Mouse (Mus musculus) gastrocnemius, postnatal 14 days (tissue): ENCODE data around the gene Gja4. TPM values are rescaled to one million over a fixed set of nuclear protein-coding genes. Genes with fewer than 3 reads are reported as not detected.

Source experiments
- DNase-seq: peaks from one replicate; pipeline ENCODE4 v3.0.0; 2021; ENCODE audit warnings: mixed read lengths
- intact Hi-C: fragments of 180-260 bp; cut with DNase I; formaldehyde crosslinking; loops from one replicate; pipeline ENCODE4 v1.15.1; 2025; ENCODE audit warnings: low total_unique reads
- long read RNA-seq, 2 experiments: library from polyadenylated mRNA; stranded (forward); transcript quantifications; one replicate each; pipeline ENCODE4 v2.0.0; 2021
- total RNA-seq, 2 experiments: library from RNA; stranded (reverse); gene quantifications; 2 replicates each; pipeline ENCODE4 v1.2.3; 2021

Gja4 gene
- 10 to 100 TPM; 13.2 to 14.8 TPM for total RNA-seq
- long read RNA-seq, experiment 1, transcript Gja4-201 (2 exons, 1,685 nt), result major isoform, 12 of 15 reads
- long read RNA-seq, experiment 1, partial matches to known transcripts, result 0 of 15 reads
- long read RNA-seq, experiment 1, other reads (novel, unspliced or antisense), result 3 of 15 reads
- long read RNA-seq, experiment 2, transcript Gja4-201 (2 exons, 1,685 nt), result major isoform, 20 of 21 reads
- long read RNA-seq, experiment 2, partial matches to known transcripts, result 1 of 21 reads
- long read RNA-seq, experiment 2, other reads (novel, unspliced or antisense), result 0 of 21 reads

- DNase-seq, result peak; percentile 86
- intact Hi-C loops, result no loop called here
Observed at GRCm38 (mm10) chr4:127313861-127314260, at the start of gene Gja4. Gja4 (minus strand) TSS chr4:127314039.

GRCm38 (mm10) chr4:127363331-127363730 is 49.5 kb upstream of the Gja4 start:
- intact Hi-C loops, result loop anchor here (10.0 kb wide), 1 partner anchor 251 kb away; no protein-coding TSS in a partner anchor
- no peak for DNase-seq

GRCm38 (mm10) chr4:127362520-127362919 is 48.7 kb upstream of the Gja4 start:
- intact Hi-C loops, result loop anchor here (10.0 kb wide), 1 partner anchor 252 kb away; no protein-coding TSS in a partner anchor
- no peak for DNase-seq

- no peak for DNase-seq
- intact Hi-C loops, result no loop called here
Observed at GRCm38 (mm10) chr4:127358018-127358417, 44.2 kb upstream of the Gja4 start, which contains the start of gene Gjb5. Gjb5 (minus strand) TSS chr4:127358181.

GRCm38 (mm10) chr4:127354506-127355485 is 41.0 kb upstream of the Gja4 start:
- intact Hi-C loops, result no loop called here
- DNase-seq, result no peak

GRCm38 (mm10) chr4:127353951-127354438 is 40.2 kb upstream of the Gja4 start, which contains the start of gene Gjb4:
Gjb4 (minus strand) TSS chr4:127354081.
- DNase-seq, result no peak
- intact Hi-C loops, result no loop called here

GRCm38 (mm10) chr4:127352594-127352993 is 38.8 kb upstream of the Gja4 start:
- no peak for DNase-seq
- intact Hi-C loops, result no loop called here

- no peak for DNase-seq
Observed at GRCm38 (mm10) chr4:127349560-127350300, 35.9 kb upstream of the Gja4 start.

GRCm38 (mm10) chr4:127345000-127345399 is 31.2 kb upstream of the Gja4 start:
- intact Hi-C loops, result no loop called here
- no peak for DNase-seq

More at GRCm38 (mm10) chr4:127349560-127350300, 35.9 kb upstream of the Gja4 start:
- intact Hi-C loops, result no loop called here

GRCm38 (mm10) chr4:127341372-127341771 is 27.5 kb upstream of the Gja4 start:
- DNase-seq, result no peak
- intact Hi-C loops, result no loop called here

GRCm38 (mm10) chr4:127337668-127338067 is 23.8 kb upstream of the Gja4 start:
- intact Hi-C loops, result no loop called here
- DNase-seq, result no peak

GRCm38 (mm10) chr4:127334870-127335504 is 21.1 kb upstream of the Gja4 start:
- no peak for DNase-seq
- intact Hi-C loops, result no loop called here

- DNase-seq, result no peak
- intact Hi-C loops, result no loop called here
Observed at GRCm38 (mm10) chr4:127331171-127331570, 17.3 kb upstream of the Gja4 start.

GRCm38 (mm10) chr4:127330181-127331100 is 16.6 kb upstream of the Gja4 start, which contains the start of gene Gjb3:
Gjb3 (minus strand) TSS chr4:127330844.
- DNase-seq, result no peak

GRCm38 (mm10) chr4:127329751-127330150 is 15.9 kb upstream of the Gja4 start:
- intact Hi-C loops, result no loop called here
- DNase-seq, result no peak

More at GRCm38 (mm10) chr4:127330181-127331100, 16.6 kb upstream of the Gja4 start, which contains the start of gene Gjb3:
- intact Hi-C loops, result no loop called here

GRCm38 (mm10) chr4:127329046-127329445 is 15.2 kb upstream of the Gja4 start:
- DNase-seq, result no peak
- intact Hi-C loops, result no loop called here

- no peak for DNase-seq
- intact Hi-C loops, result no loop called here
Observed at GRCm38 (mm10) chr4:127328378-127328777, 14.5 kb upstream of the Gja4 start.

- intact Hi-C loops, result no loop called here
Observed at GRCm38 (mm10) chr4:127327749-127328148, 13.9 kb upstream of the Gja4 start.

More at GRCm38 (mm10) chr4:127327749-127328148, 13.9 kb upstream of the Gja4 start:
- DNase-seq, result no peak
